Mouse (Mus musculus): ENCODE results near the gene Ret. TPM values are rescaled to one million over a fixed set of nuclear protein-coding genes. Genes with fewer than 3 reads are reported as not detected.

The Ret gene
- polyA plus RNA-seq, 1 experiment from 2014 or later, result 0.05 TPM

DNA sequence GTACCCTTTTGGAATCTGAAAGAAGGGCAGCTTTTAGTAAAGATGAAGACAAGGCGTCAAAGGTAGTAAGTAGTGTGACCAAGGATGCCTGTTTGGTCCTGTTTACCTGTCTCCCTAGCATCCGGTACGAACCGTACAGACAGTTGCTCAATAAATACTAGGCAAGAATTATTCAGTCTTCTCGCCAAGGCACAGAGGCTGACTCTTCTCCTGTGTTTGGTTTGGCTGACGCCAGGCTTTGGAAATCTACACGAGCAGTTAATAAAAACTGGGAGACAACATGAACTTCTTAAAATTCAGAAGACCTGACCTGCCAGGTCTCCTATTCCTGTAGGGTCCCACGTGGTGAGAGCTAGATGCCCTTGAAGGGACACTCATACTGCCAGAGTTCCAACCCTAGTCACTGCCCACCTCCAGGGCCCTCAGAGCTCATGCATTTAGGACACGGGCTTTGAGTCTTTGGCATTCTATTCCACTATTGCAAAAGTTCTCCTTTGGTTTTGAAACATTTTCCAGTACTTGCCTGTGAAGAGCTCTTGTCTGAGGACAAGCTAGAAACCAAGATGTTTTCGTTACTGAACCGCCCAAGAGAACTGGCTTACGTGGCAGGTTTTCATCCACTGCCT lies 34.9 kb downstream of the Ret start:
- Histone ChIP-seq H3K9me3 (ENCODE audit: low read length) (no peaks in the 10 kb centered on the region), H3K9ac (replicated peaks) (no peak overlapping the region), H3K36me3 (replicated peaks; ENCODE audit: insufficient read depth, low read length) (no peaks in the 10 kb centered on the region), H3K4me3 (ENCODE audit: low read depth, low read length) (no peak overlapping the region), H3K4me1 (ENCODE audit: insufficient read depth) (no peaks in the 10 kb centered on the region), H3K27me3 (ENCODE audit: insufficient read depth, low read length) (no peaks in the 10 kb centered on the region), H3K27ac (ENCODE audit: low read depth) (no peak overlapping the region), H3K4me2 (ENCODE audit: low read depth, low read length) (no peak overlapping the region)
- WGBS (ENCODE audit: insufficient replicate concordance), result 77% methylated on average over 12 of the region's 12 CpGs
- TF ChIP-seq CTCF (IDR thresholded peaks at IDR 0.05; ENCODE audit: low read depth) (no peak), EP300 (IDR thresholded peaks at IDR 0.05; ENCODE audit: low read depth) (no peak)
- DNase-seq, result no peak
- no peak for ATAC-seq

DNA sequence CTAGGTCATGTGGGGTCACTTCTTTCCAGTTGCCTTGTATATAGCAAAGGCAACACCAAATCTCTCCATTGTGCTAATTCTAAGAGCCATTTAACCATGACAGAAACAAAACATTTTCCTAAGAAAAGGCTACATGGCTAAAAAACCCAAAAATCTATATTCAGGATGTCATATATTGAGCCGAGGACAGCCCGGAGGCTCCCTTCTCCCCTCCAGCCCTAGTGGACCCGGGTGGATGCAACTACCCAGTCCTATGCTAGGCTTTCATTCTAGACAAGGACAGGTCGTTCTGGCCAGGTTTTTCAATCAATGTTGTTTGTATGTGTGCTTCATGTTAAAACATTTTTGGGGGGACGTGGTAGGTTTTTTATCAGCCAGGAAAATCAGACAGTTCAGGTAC lies 44.4 kb downstream of the Ret start:
- H3K4me1 ChIP-seq (ENCODE audit: insufficient read depth), result no peaks in the 10 kb centered on the region
- H3K4me3 ChIP-seq (ENCODE audit: low read depth, low read length), result no peak overlapping the region
- H3K27ac ChIP-seq (ENCODE audit: low read depth), result no peak overlapping the region
- no peaks in the 10 kb centered on the region for H3K27me3 ChIP-seq (ENCODE audit: insufficient read depth, low read length)
- DNase-seq, result no peak
- H3K4me2 ChIP-seq (ENCODE audit: low read depth, low read length), result no peak overlapping the region
- no peaks in the 10 kb centered on the region for H3K9me3 ChIP-seq (ENCODE audit: low read length)
- H3K36me3 ChIP-seq (replicated peaks; ENCODE audit: insufficient read depth, low read length), result no peaks in the 10 kb centered on the region
- no peak for ATAC-seq
- H3K9ac ChIP-seq (replicated peaks), result no peak overlapping the region
- WGBS (ENCODE audit: insufficient replicate concordance), result 80% methylated on average over 5 of the region's 5 CpGs
- TF ChIP-seq EP300 (IDR thresholded peaks at IDR 0.05; ENCODE audit: low read depth), result no peak
- TF ChIP-seq CTCF (IDR thresholded peaks at IDR 0.05; ENCODE audit: low read depth), result no peak

DNA sequence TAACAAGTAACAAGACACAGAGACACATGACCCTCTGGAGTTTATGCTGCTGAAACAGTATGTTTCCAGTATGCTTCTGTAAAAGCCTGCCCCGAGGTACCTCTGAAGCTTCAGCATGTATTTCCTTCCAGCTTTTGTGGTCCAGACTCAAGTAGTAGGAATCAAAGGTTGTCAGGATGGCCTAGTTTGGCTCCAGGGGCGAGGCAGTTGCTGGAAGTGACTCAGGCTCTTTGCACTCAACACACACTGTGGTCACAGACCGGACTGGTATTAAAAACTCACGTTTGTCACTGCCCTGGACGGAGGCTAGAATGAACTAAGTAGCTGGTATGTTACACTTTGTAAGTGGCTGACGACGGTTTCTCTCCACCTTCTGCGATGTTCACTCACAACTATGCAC lies 46.5 kb downstream of the Ret start:
- Histone ChIP-seq H3K36me3 (replicated peaks; ENCODE audit: insufficient read depth, low read length) (no peaks in the 10 kb centered on the region), H3K4me3 (ENCODE audit: low read depth, low read length) (no peak overlapping the region), H3K27me3 (ENCODE audit: insufficient read depth, low read length) (no peaks in the 10 kb centered on the region), H3K9ac (replicated peaks) (no peak overlapping the region), H3K4me2 (ENCODE audit: low read depth, low read length) (no peak overlapping the region), H3K4me1 (ENCODE audit: insufficient read depth) (no peaks in the 10 kb centered on the region), H3K27ac (ENCODE audit: low read depth) (no peak overlapping the region), H3K9me3 (ENCODE audit: low read length) (no peaks in the 10 kb centered on the region)
- 65% methylated on average over 8 of the region's 8 CpGs for WGBS (ENCODE audit: insufficient replicate concordance)
- ATAC-seq, result no peak
- TF ChIP-seq EP300 (IDR thresholded peaks at IDR 0.05; ENCODE audit: low read depth) (no peak), CTCF (IDR thresholded peaks at IDR 0.05; ENCODE audit: low read depth) (no peak)
- DNase-seq, result no peak

DNA sequence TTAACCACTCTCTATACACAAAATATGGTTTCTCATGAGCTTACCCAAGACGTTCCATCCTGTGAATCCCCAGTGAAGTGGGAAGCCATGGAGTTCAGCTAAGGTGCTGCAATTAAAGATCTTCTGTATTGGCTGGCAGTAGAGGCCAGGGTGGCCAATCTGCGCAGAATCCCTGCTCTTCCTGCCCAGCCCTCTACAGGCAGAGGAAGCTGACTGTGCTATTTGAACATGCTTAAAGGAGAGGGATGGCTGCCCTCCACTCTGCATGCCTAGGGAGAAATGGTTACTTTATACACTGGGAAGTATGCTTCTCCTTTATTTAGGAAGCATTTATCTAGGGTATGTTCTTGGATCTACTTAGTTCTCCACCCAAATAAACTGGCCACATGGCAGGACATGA lies 47.0 kb downstream of the Ret start:
- H3K4me3 ChIP-seq (ENCODE audit: low read depth, low read length), result no peak overlapping the region
- no peak for ATAC-seq
- 59% methylated on average over 2 of the region's 2 CpGs for WGBS (ENCODE audit: insufficient replicate concordance)
- H3K4me1 ChIP-seq (ENCODE audit: insufficient read depth), result no peaks in the 10 kb centered on the region
- no peaks in the 10 kb centered on the region for H3K36me3 ChIP-seq (replicated peaks; ENCODE audit: insufficient read depth, low read length)
- DNase-seq, result no peak
- TF ChIP-seq CTCF (IDR thresholded peaks at IDR 0.05; ENCODE audit: low read depth), result no peak
- no peak for TF ChIP-seq EP300 (IDR thresholded peaks at IDR 0.05; ENCODE audit: low read depth)
- H3K27me3 ChIP-seq (ENCODE audit: insufficient read depth, low read length), result no peaks in the 10 kb centered on the region
- H3K9me3 ChIP-seq (ENCODE audit: low read length), result no peaks in the 10 kb centered on the region
- no peak overlapping the region for H3K27ac ChIP-seq (ENCODE audit: low read depth)
- no peak overlapping the region for H3K4me2 ChIP-seq (ENCODE audit: low read depth, low read length)
- no peak overlapping the region for H3K9ac ChIP-seq (replicated peaks)

DNA sequence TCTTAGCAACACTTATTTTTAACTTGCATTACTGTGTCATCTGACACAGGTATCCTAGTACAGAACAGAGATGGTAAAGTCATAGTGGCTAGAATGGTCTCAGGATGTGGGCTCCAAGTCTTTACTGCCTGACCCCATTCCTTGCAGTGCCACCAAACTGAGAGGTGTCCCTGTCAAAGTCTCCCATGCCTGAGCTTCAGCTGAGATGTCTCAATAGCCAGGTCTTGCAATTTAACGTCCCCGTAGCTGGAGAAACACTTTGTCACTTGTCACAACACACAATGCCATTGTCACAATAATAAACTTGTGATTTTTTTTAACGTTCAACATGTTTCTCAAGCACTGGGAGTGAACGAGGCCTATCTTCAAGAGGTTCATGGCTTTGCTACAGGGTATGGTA lies 47.4 kb downstream of the Ret start:
- no peaks in the 10 kb centered on the region for H3K27me3 ChIP-seq (ENCODE audit: insufficient read depth, low read length)
- H3K9me3 ChIP-seq (ENCODE audit: low read length), result no peaks in the 10 kb centered on the region
- H3K4me2 ChIP-seq (ENCODE audit: low read depth, low read length), result no peak overlapping the region
- H3K27ac ChIP-seq (ENCODE audit: low read depth), result no peak overlapping the region
- DNase-seq (no peak), ATAC-seq (no peak)
- H3K9ac ChIP-seq (replicated peaks), result no peak overlapping the region
- no peak overlapping the region for H3K4me3 ChIP-seq (ENCODE audit: low read depth, low read length)
- no peaks in the 10 kb centered on the region for H3K36me3 ChIP-seq (replicated peaks; ENCODE audit: insufficient read depth, low read length)
- 68% methylated on average over 4 of the region's 4 CpGs for WGBS (ENCODE audit: insufficient replicate concordance)
- H3K4me1 ChIP-seq (ENCODE audit: insufficient read depth), result no peaks in the 10 kb centered on the region
- TF ChIP-seq EP300 (IDR thresholded peaks at IDR 0.05; ENCODE audit: low read depth) (no peak), CTCF (IDR thresholded peaks at IDR 0.05; ENCODE audit: low read depth) (no peak)

DNA sequence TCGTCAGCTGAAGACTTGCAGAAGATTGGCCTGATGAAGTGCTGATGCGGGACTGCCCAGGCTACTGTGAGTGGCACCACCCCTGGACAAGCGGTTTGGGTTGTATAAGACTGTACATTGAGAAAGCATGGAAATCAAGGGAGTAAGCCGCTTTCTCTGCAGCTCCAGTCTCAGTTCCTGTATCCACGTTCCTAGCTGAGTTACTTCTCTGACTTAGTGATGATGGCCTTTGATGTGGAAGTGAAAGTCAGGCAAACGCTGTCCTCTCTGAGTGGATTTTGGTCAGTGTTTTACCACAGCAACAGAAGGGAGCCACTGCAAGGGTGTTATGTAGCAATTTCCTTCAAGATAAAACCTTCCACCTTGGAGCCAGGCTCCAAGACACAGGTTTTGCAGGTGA lies 56.6 kb downstream of the Ret start:
- Histone ChIP-seq H3K4me2 (ENCODE audit: low read depth, low read length) (no peak overlapping the region), H3K9ac (replicated peaks) (no peak overlapping the region), H3K9me3 (ENCODE audit: low read length) (peaks cover 7% of the 10 kb centered on the region; the same call in 1 of the 2 replicates), H3K4me1 (ENCODE audit: insufficient read depth) (no peaks in the 10 kb centered on the region; the same call in 1 of the 2 replicates), H3K4me3 (ENCODE audit: low read depth, low read length) (no peak overlapping the region), H3K36me3 (replicated peaks; ENCODE audit: insufficient read depth, low read length) (no peaks in the 10 kb centered on the region), H3K27me3 (ENCODE audit: insufficient read depth, low read length) (no peaks in the 10 kb centered on the region), H3K27ac (ENCODE audit: low read depth) (no peak overlapping the region)
- no peak for DNase-seq
- ATAC-seq, result no peak
- whole genome bisulfite sequencing (ENCODE audit: insufficient replicate concordance), result 58% methylated on average over 6 of the region's 6 CpGs
- TF ChIP-seq EP300 (IDR thresholded peaks at IDR 0.05; ENCODE audit: low read depth) (no peak), CTCF (IDR thresholded peaks at IDR 0.05; ENCODE audit: low read depth) (no peak)

Data from liver, postnatal 0 days (tissue).